Mouse (Mus musculus): ENCODE measurements at regions not wholly inside any gene's neighbourhood (a gene's known extent, or its start where the extent isn't known, plus 50 kb on each side); places are given as distances from the start of the nearest gene placed in this dataset.

DNA sequence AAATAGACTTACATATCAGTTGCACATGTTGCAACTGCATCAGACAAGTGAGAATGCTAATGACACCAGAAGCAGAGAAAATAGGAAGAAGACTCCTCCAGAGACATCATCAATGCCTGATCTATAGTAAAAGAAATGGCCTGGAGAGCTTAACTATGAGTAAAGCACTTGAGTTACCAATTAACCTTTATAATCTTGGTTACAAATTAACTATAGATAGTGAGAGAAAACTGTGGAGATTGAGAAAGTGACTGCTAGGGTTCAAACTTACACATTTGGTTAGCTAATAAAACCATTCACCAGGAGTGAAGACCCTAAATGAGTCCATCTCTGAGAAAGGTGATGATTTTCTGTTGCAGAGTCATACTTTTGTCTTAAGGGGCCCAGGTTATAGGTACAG lies 307.4 kb downstream of the Phex start:
- TF ChIP-seq PAX5 (IDR thresholded peaks at IDR 0.05; ENCODE audit: low read length) (no peak), KAT2A (IDR thresholded peaks at IDR 0.05; ENCODE audit: insufficient replicate concordance, low read length) (no peak), NRF1 (IDR thresholded peaks at IDR 0.05; ENCODE audit: low read depth, low read length) (no peak), USF2 (conservative IDR thresholded peaks at IDR 0.05; ENCODE audit: low read depth, low read length) (no peak), ZMIZ1 (IDR thresholded peaks at IDR 0.05; ENCODE audit: low read depth, low read length) (no peak), CHD1 (IDR thresholded peaks at IDR 0.05; ENCODE audit: low read depth, low read length) (no peak), IRF4 (IDR thresholded peaks at IDR 0.05; ENCODE audit: low read depth, low read length) (no peak), SMC3 (IDR thresholded peaks at IDR 0.05; ENCODE audit: low read depth, low read length) (no peak), MAZ (IDR thresholded peaks at IDR 0.05; ENCODE audit: low read depth, low read length) (no peak)

GRCm38 (mm10) chrX:157080025-157080424 lies 335.1 kb downstream of the Phex start:
- H3K79me2 ChIP-seq (replicated peaks; ENCODE audit: control insufficient read depth, extremely low read depth, insufficient read depth, poor library complexity, severe bottlenecking), result no peaks in the 10 kb centered on the region
- H3K27me3 ChIP-seq (replicated peaks), result no peaks in the 10 kb centered on the region
- no peaks in the 10 kb centered on the region for H3K9me3 ChIP-seq (replicated peaks; ENCODE audit: low read length)
- H3K4me1 ChIP-seq (ENCODE audit: control insufficient read depth in 1 of 2, insufficient read depth in 2 of 2), result no peaks in the 10 kb centered on the region
- DNase-seq (ENCODE audit: extremely low read depth), result no peak
- H3K4me3 ChIP-seq (replicated peaks in 1 of 3; ENCODE audit: low read depth in 2 of 3, low read length in 2 of 3, poor library complexity in 1 of 3), result no peak overlapping the region
- dilution Hi-C loops (cut with MboI; ENCODE audit: extremely low pct_ligation_motif_present, extremely low pct_unique_long_range_greater_than_20kb, low sequenced_read_pairs) (no loop called here), in situ Hi-C loops (cut with MboI; ENCODE audit: low pct_ligation_motif_present, low pct_unique_long_range_greater_than_20kb, low sequenced_read_pairs) (no loop called here)
- H3K36me3 ChIP-seq (replicated peaks in 1 of 2; ENCODE audit: control insufficient read depth in 1 of 2, insufficient read depth in 1 of 2, low read length in 1 of 2), result no peaks in the 10 kb centered on the region
- no peak overlapping the region for H3K27ac ChIP-seq (ENCODE audit: insufficient read depth, low read depth)
- TF ChIP-seq MEF2A (IDR thresholded peaks at IDR 0.05; ENCODE audit: borderline replicate concordance, low read depth, low read length), result no peak
- TF ChIP-seq MAZ (IDR thresholded peaks at IDR 0.05; ENCODE audit: low read depth, low read length), result no peak
- TF ChIP-seq ZC3H11A (IDR thresholded peaks at IDR 0.05; ENCODE audit: low read depth, low read length), result no peak
- no peak for TF ChIP-seq BHLHE40 (IDR thresholded peaks at IDR 0.05; ENCODE audit: low read depth, low read length)
- TF ChIP-seq CTCF (conservative IDR thresholded peaks at IDR 0.05 in 1 of 2, IDR thresholded peaks at IDR 0.05 in 1 of 2; ENCODE audit: low read depth in 2 of 2, low read length in 2 of 2), result no peak
- TF ChIP-seq IRF4 (IDR thresholded peaks at IDR 0.05; ENCODE audit: low read depth, low read length), result no peak
- no peak for TF ChIP-seq MAFK (IDR thresholded peaks at IDR 0.05; ENCODE audit: insufficient replicate concordance, low read length)
- no peak for TF ChIP-seq PAX5 (IDR thresholded peaks at IDR 0.05; ENCODE audit: low read length)
- no peak for TF ChIP-seq GABPA (IDR thresholded peaks at IDR 0.05; ENCODE audit: insufficient replicate concordance, low read depth, low read length)
- TF ChIP-seq CHD1 (IDR thresholded peaks at IDR 0.05; ENCODE audit: low read depth, low read length), result no peak
- TF ChIP-seq TBP (conservative IDR thresholded peaks at IDR 0.05; ENCODE audit: low read depth, low read length), result no peak
- no peak for TF ChIP-seq EP300 (IDR thresholded peaks at IDR 0.05; ENCODE audit: low read length)
- no peak for TF ChIP-seq KAT2A (IDR thresholded peaks at IDR 0.05; ENCODE audit: insufficient replicate concordance, low read length)
- no peak for TF ChIP-seq TCF12 (IDR thresholded peaks at IDR 0.05; ENCODE audit: low read depth, low read length)
- TF ChIP-seq HCFC1 (IDR thresholded peaks at IDR 0.05; ENCODE audit: low read depth, low read length), result no peak
- TF ChIP-seq MYC (IDR thresholded peaks at IDR 0.05; ENCODE audit: low read depth, low read length), result no peak
- no peak for TF ChIP-seq POLR2A (IDR thresholded peaks at IDR 0.05; ENCODE audit: low read depth, low read length)
- TF ChIP-seq JUN (IDR thresholded peaks at IDR 0.05; ENCODE audit: insufficient read depth, low read depth, low read length), result no peak
- no peak for TF ChIP-seq USF2 (conservative IDR thresholded peaks at IDR 0.05; ENCODE audit: low read depth, low read length)
- TF ChIP-seq NELFE (IDR thresholded peaks at IDR 0.05; ENCODE audit: low read depth, low read length), result no peak
- no peak overlapping the region for H3K9ac ChIP-seq (ENCODE audit: insufficient read depth, low read depth)
- H3K4me2 ChIP-seq (ENCODE audit: insufficient read depth, low read depth, poor library complexity, severe bottlenecking), result no peak overlapping the region

More for the DNA sequence above, 307.4 kb downstream of the Phex start:
- Histone ChIP-seq H3K27ac (ENCODE audit: insufficient read depth, low read depth) (no peak overlapping the region), H3K79me2 (replicated peaks; ENCODE audit: control insufficient read depth, extremely low read depth, insufficient read depth, poor library complexity, severe bottlenecking) (no peaks in the 10 kb centered on the region), H3K9me3 (replicated peaks; ENCODE audit: low read length) (no peaks in the 10 kb centered on the region), H3K4me3 (replicated peaks in 1 of 3; ENCODE audit: low read depth in 2 of 3, low read length in 2 of 3, poor library complexity in 1 of 3) (no peak overlapping the region), H3K27me3 (replicated peaks) (no peaks in the 10 kb centered on the region), H3K9ac (ENCODE audit: insufficient read depth, low read depth) (no peak overlapping the region), H3K36me3 (replicated peaks in 1 of 2; ENCODE audit: control insufficient read depth in 1 of 2, insufficient read depth in 1 of 2, low read length in 1 of 2) (no peaks in the 10 kb centered on the region), H3K4me1 (ENCODE audit: control insufficient read depth in 1 of 2, insufficient read depth in 2 of 2) (no peaks in the 10 kb centered on the region), H3K4me2 (ENCODE audit: insufficient read depth, low read depth, poor library complexity, severe bottlenecking) (no peak overlapping the region)
- dilution Hi-C loops (cut with MboI; ENCODE audit: extremely low pct_ligation_motif_present, extremely low pct_unique_long_range_greater_than_20kb, low sequenced_read_pairs) (no loop called here), in situ Hi-C loops (cut with MboI; ENCODE audit: low pct_ligation_motif_present, low pct_unique_long_range_greater_than_20kb, low sequenced_read_pairs) (no loop called here)
- no peak for DNase-seq (ENCODE audit: extremely low read depth)
